Mouse (Mus musculus): Measurements from ENCODE around the gene Gatad2b. TPM values are rescaled to one million over a fixed set of nuclear protein-coding genes. Genes with fewer than 3 reads are reported as not detected.

Gatad2b gene
- polyA plus RNA-seq, 1 experiment from 2014 or later = 11.3 TPM

DNA sequence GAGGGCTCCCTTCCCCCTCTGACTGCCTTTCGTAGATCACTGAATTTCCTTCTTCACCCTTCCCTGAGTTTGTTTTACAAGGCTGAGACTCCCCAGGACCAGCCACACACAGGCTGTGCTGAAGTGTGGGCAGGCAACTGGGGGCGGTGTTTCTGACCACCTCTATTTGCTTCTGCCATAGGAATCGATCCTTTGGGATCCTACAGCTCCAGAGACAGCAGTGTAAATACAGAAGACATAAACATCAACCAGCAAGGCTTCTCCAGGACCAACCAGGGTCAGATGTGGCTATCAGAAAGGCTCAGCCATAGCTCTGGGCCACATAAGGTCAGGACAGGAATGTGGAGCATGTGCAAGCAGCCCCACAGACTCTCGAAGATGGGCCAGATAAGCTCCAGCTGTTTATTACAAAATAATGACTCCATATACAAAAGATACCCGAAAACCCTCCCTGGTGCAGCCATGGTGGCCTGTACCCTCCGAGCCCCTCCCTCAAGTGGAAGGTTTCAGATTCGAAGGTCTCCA is 91.9 kb downstream of the Gatad2b start:
- H3K27ac ChIP-seq (ENCODE audit: low read length) = peak overlapping the region; percentile 52; the same call in 1 of the 2 replicates
- no peaks in the 10 kb centered on the region for H3K27me3 ChIP-seq (ENCODE audit: insufficient read depth, low read length)
- ATAC-seq (ENCODE audit: low FRiP score, low TSS enrichment) = no peak
- no peak overlapping the region for H3K4me3 ChIP-seq (ENCODE audit: low read length)
- H3K36me3 ChIP-seq (ENCODE audit: insufficient read depth, low read length) = 0 out of 2 replicates have a peak, but pooled peaks cover 10% of the 10 kb centered on the region
- peaks cover 29% of the 10 kb centered on the region for H3K4me1 ChIP-seq (ENCODE audit: insufficient read depth, low read length)
- no peaks in the 10 kb centered on the region for H3K9me3 ChIP-seq (ENCODE audit: low read length)
- H3K9ac ChIP-seq (replicated peaks; ENCODE audit: low read length) = no peak overlapping the region
- 58% methylated on average over 7 of the region's 7 CpGs for WGBS
- no peak overlapping the region for H3K4me2 ChIP-seq (replicated peaks; ENCODE audit: low read depth, low read length)

DNA sequence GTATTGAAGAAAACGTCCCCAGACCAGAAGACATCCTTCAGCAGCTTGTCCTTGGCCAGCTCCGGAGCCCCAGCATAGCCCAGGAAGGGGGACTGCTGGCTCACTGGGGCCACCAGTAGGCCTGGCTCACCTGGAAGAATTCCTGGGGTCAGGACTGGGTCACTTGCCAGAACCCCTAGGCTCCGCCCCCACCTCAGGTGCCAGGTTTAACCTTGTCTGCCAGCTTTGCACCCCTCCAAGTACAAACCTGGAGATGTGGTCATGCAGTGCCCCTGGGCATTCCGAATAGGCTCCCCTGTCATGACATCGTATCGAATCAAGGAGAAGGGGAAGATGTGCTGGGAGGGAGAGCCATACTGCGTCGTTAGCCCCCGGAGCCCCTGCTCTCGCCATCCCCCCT is 93.8 kb downstream of the Gatad2b start:
- no peak overlapping the region for H3K4me2 ChIP-seq (replicated peaks; ENCODE audit: low read depth, low read length)
- H3K4me3 ChIP-seq (ENCODE audit: low read length) = no peak overlapping the region

DNA sequence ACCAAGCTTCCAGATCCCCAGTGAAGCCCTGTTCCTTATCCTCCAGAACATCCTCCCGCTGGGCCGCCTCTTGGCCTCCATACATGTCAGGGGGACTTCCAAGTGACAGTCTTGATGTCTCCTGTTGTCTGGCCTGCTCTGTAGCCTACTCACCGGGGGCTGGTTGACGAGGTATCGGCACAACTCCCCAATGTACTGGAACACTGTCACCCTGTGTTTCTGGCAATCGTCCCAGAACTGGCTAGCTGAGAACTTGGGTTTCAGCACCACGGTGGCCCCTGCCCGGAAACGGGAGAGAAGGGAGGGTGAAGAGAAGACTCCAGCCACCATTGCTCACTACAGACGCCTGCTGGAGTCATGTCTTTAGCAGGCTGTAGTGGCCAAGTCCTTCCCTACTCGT is 94.5 kb downstream of the Gatad2b start:
- 62% methylated on average over 11 of the region's 11 CpGs for WGBS
- peaks cover 40% of the 10 kb centered on the region for H3K4me1 ChIP-seq (ENCODE audit: insufficient read depth, low read length)
- H3K36me3 ChIP-seq (ENCODE audit: insufficient read depth, low read length) = peaks cover 22% of the 10 kb centered on the region
- no peak overlapping the region for H3K4me3 ChIP-seq (ENCODE audit: low read length)
- H3K4me2 ChIP-seq (replicated peaks; ENCODE audit: low read depth, low read length) = no peak overlapping the region
- H3K9me3 ChIP-seq (ENCODE audit: low read length) = no peaks in the 10 kb centered on the region
- H3K9ac ChIP-seq (replicated peaks; ENCODE audit: low read length) = no peak overlapping the region
- no peak overlapping the region for H3K27ac ChIP-seq (ENCODE audit: low read length)
- H3K27me3 ChIP-seq (ENCODE audit: insufficient read depth, low read length) = no peaks in the 10 kb centered on the region
- no peak for ATAC-seq (ENCODE audit: low FRiP score, low TSS enrichment)

More for the DNA sequence above, 93.8 kb downstream of the Gatad2b start:
- no peaks in the 10 kb centered on the region for H3K9me3 ChIP-seq (ENCODE audit: low read length)
- H3K36me3 ChIP-seq (ENCODE audit: insufficient read depth, low read length) = peaks cover 15% of the 10 kb centered on the region
- peaks cover 40% of the 10 kb centered on the region for H3K4me1 ChIP-seq (ENCODE audit: insufficient read depth, low read length)
- H3K27ac ChIP-seq (ENCODE audit: low read length) = no peak overlapping the region
- H3K27me3 ChIP-seq (ENCODE audit: insufficient read depth, low read length) = no peaks in the 10 kb centered on the region
- no peak for ATAC-seq (ENCODE audit: low FRiP score, low TSS enrichment)
- 92% methylated on average over 10 of the region's 10 CpGs for WGBS
- H3K9ac ChIP-seq (replicated peaks; ENCODE audit: low read length) = no peak overlapping the region

DNA sequence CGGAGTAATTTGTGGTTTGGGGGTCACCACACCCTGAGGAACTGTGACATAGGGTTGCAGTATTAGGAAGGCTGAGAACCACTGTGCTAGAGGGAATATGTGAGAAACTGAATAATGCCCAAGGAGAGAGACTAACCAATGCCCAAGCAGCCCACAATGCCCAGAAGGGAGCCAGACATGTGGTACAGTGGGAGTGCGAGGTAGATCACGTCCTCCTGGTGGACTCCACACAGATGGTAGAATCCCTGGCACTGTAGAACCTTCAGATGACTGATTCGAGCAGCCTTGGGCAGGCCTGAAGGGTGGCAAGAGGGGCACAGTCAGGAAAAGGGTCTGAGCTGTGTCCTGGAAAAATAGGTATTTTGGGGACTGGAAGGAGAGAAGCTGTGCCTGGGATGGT is 95.2 kb downstream of the Gatad2b start:
- Histone ChIP-seq H3K36me3 (ENCODE audit: insufficient read depth, low read length) (peaks cover 29% of the 10 kb centered on the region), H3K9me3 (ENCODE audit: low read length) (no peaks in the 10 kb centered on the region), H3K27me3 (ENCODE audit: insufficient read depth, low read length) (no peaks in the 10 kb centered on the region), H3K4me3 (ENCODE audit: low read length) (peak overlapping the region; percentile 71; the same call in 1 of the 2 replicates), H3K9ac (replicated peaks; ENCODE audit: low read length) (peak overlapping the region; percentile 81; the same call in 1 of the 2 replicates), H3K27ac (ENCODE audit: low read length) (no peak overlapping the region), H3K4me2 (replicated peaks; ENCODE audit: low read depth, low read length) (peak overlapping the region; percentile 97), H3K4me1 (ENCODE audit: insufficient read depth, low read length) (peaks cover 40% of the 10 kb centered on the region)
- no peak for ATAC-seq (ENCODE audit: low FRiP score, low TSS enrichment)
- WGBS = 79% methylated on average over 4 of the region's 4 CpGs

DNA sequence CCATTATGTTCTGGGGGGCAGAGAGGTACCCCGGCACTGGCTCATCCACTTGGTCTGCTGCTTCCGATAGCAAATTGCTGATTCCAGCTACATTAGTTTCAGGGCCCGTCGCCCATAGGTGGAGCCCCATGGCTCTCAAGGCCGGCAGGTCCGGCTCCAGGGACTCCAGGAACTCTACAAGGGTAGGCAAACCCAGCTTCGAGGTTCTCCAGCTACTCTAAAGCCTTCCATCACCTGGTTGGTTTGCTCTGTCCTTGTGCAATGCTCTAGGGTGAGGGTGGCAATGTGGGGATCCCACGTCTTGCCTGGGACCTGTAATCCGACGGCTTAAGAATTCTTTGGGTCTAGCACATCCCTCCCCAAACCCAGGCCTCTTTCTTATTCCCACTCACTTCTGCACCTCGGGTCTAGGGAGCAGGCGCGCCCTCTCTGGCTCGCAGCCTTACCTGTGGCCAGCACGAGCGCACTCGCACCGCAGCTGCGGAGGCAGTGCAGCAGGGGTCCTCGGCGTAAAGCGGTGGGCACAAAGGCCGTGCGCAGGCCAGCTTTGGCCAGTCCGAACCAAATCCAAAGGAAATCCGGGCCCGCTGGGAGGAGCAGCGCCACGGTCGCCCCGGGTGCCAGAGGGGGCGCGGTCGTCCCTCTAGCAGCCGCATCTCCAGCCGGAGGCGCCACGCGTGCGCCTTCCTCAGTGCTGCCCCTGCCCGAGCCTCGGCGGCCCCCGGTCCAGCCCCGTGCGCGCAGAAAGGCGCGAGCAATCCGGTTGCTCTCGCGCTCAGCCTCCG is 95.9 kb downstream of the Gatad2b start:
- WGBS = 3% methylated on average over 53 of the region's 53 CpGs
- Histone ChIP-seq H3K9ac (replicated peaks; ENCODE audit: low read length) (peak overlapping the region; percentile 81), H3K27me3 (ENCODE audit: insufficient read depth, low read length) (no peaks in the 10 kb centered on the region), H3K36me3 (ENCODE audit: insufficient read depth, low read length) (peaks cover 36% of the 10 kb centered on the region), H3K4me3 (ENCODE audit: low read length) (peak overlapping the region; percentile 71), H3K4me2 (replicated peaks; ENCODE audit: low read depth, low read length) (peak overlapping the region; percentile 97), H3K27ac (ENCODE audit: low read length) (peak overlapping the region; percentile 88), H3K9me3 (ENCODE audit: low read length) (no peaks in the 10 kb centered on the region), H3K4me1 (ENCODE audit: insufficient read depth, low read length) (peaks cover 40% of the 10 kb centered on the region)
- ATAC-seq (ENCODE audit: low FRiP score, low TSS enrichment) = peak; percentile 69

DNA sequence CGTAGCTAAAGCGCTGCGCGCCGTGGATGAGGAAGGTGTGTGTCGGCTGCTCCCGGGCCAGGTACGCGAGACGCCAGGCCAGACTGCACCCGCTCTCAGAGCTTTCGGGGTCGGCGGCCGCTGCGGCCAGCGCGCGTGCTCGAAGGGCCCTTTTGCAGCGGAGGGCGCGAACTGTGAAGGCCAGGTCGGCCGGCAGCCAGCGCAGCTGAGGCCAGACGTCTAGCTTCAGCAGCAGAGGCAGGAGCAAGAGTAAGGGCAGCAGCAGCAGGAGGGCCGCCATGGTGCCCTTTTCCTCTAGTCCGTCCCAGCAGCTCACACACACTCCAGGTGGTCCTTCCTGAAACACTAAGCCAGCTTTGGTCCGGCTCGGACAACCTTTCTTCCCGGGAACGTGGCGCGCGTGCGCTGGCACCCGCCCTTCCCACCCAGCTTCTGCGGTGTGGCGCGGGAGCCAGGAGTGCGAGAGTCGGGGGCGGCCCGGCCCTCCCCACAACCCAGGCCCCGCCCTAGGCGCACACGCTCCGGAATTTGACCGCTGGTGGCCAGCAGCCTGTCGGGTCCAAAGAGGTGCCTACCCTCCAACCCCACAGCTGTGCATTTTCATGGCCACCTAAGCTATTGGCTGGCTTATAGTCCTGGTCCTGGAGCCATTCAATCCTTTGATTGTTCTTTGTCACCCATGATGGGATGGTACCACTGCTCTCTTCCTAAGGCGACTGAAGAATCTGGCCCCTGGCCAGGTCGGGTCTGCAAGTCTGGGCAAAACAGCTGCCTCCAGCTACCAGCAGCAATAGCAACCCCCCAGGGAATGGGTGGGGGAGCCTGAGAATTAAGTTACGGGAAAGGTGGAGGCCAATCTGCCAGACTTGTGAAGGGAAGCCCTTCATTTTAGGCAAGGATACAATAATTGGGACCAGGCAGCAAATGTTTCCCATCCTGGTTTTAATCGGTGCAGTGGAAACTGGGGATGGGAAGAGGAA is 96.8 kb downstream of the Gatad2b start, which contains the start of gene Slc27a3:
TSS of gene Slc27a3 (minus strand) at position 428 of the 980 bp plus-strand sequence.
- peaks cover 38% of the 10 kb centered on the region for H3K4me1 ChIP-seq (ENCODE audit: insufficient read depth, low read length)

DNA sequence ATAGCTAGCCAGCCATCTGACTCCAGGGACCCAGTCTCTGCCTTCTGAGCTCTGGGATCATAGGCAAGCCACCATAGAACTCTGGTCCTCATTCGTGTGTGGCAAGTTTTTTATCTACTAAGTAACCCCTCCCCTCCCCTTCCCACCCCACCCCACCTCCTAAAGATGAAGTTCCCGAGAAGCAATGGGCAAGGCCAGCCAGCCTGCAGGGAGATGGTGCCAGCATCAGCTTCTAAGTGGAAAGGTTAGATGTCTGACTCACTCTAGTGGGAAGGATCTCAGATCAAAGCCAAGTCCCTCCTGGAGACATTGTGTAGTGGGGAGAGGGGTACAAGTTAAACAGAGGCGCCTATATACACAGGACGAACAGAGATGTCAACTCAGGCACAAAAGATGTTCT is 98.0 kb downstream of the Gatad2b start:
- no peak overlapping the region for H3K27ac ChIP-seq (ENCODE audit: low read length)
- H3K27me3 ChIP-seq (ENCODE audit: insufficient read depth, low read length) = no peaks in the 10 kb centered on the region
- 66% methylated on average over 4 of the region's 4 CpGs for WGBS
- no peak overlapping the region for H3K4me2 ChIP-seq (replicated peaks; ENCODE audit: low read depth, low read length)
- no peak overlapping the region for H3K9ac ChIP-seq (replicated peaks; ENCODE audit: low read length)
- peaks cover 33% of the 10 kb centered on the region for H3K4me1 ChIP-seq (ENCODE audit: insufficient read depth, low read length)
- no peaks in the 10 kb centered on the region for H3K9me3 ChIP-seq (ENCODE audit: low read length)
- H3K4me3 ChIP-seq (ENCODE audit: low read length) = no peak overlapping the region
- peaks cover 56% of the 10 kb centered on the region for H3K36me3 ChIP-seq (ENCODE audit: insufficient read depth, low read length)
- ATAC-seq (ENCODE audit: low FRiP score, low TSS enrichment) = no peak

More for the DNA sequence above, 96.8 kb downstream of the Gatad2b start, which contains the start of gene Slc27a3:
- Histone ChIP-seq H3K9me3 (ENCODE audit: low read length) (no peaks in the 10 kb centered on the region), H3K4me2 (replicated peaks; ENCODE audit: low read depth, low read length) (peak within 1 kb of the TSS; percentile 97), H3K9ac (replicated peaks; ENCODE audit: low read length) (peak within 1 kb of the TSS; percentile 81), H3K27me3 (ENCODE audit: insufficient read depth, low read length) (no peaks in the 10 kb centered on the region), H3K4me3 (ENCODE audit: low read length) (peak within 1 kb of the TSS; percentile 71), H3K36me3 (ENCODE audit: insufficient read depth, low read length) (peaks cover 44% of the 10 kb centered on the region), H3K27ac (ENCODE audit: low read length) (peak within 1 kb of the TSS; percentile 88)
- ATAC-seq (ENCODE audit: low FRiP score, low TSS enrichment) = peak; percentile 70
- under 1% methylated on average over 55 of the region's 55 CpGs for WGBS

DNA sequence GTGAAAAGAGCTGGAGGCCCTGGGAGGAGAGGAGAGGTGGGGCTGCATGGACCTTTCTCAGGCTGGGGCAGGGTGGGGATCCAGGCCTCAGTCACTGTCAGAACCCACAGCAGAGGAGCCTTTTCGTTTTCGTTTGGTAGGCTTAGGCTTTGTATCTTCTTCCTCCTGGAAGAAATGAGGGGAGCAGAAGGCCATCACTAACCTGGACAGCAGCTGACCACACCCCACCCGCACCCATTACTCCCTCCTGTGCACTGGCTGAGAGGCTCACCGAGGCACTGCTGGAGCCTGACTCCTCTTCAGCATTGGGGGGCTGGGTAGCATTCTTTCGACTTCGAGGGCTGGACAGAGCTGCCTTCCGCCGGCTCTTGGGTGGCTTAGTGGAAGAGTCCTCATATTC is 99.0 kb downstream of the Gatad2b start:
- Histone ChIP-seq H3K27me3 (ENCODE audit: insufficient read depth, low read length) (no peaks in the 10 kb centered on the region), H3K4me3 (ENCODE audit: low read length) (no peak overlapping the region), H3K36me3 (ENCODE audit: insufficient read depth, low read length) (peaks cover 54% of the 10 kb centered on the region), H3K9ac (replicated peaks; ENCODE audit: low read length) (no peak overlapping the region), H3K9me3 (ENCODE audit: low read length) (no peaks in the 10 kb centered on the region), H3K4me2 (replicated peaks; ENCODE audit: low read depth, low read length) (no peak overlapping the region), H3K27ac (ENCODE audit: low read length) (no peak overlapping the region), H3K4me1 (ENCODE audit: insufficient read depth, low read length) (peaks cover 32% of the 10 kb centered on the region)
- no peak for ATAC-seq (ENCODE audit: low FRiP score, low TSS enrichment)
- 88% methylated on average over 8 of the region's 8 CpGs for WGBS

DNA sequence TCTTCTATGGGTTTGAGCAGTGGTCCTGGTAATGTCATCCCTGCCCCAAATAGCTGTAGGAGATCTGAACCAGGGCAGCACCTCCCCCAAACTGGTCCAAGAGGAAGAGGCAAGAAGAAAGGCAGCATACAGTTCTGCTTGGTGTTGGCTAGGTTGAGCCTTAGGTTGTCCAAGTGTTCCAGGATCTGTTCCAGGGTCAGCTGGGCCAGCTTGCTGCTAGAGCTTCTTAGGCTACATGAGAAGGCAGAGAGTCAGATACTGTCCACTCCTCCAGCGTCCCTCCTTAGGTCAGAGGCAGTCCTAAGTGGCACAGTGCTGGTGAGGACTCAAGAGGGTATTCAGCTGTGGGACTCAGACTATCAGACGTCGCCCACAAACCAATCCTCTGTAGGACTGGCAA is 99.7 kb downstream of the Gatad2b start:
- Histone ChIP-seq H3K9ac (replicated peaks; ENCODE audit: low read length) (no peak overlapping the region), H3K9me3 (ENCODE audit: low read length) (no peaks in the 10 kb centered on the region), H3K36me3 (ENCODE audit: insufficient read depth, low read length) (peaks cover 54% of the 10 kb centered on the region), H3K4me2 (replicated peaks; ENCODE audit: low read depth, low read length) (no peak overlapping the region), H3K4me1 (ENCODE audit: insufficient read depth, low read length) (peaks cover 25% of the 10 kb centered on the region), H3K27ac (ENCODE audit: low read length) (no peak overlapping the region), H3K27me3 (ENCODE audit: insufficient read depth, low read length) (no peaks in the 10 kb centered on the region), H3K4me3 (ENCODE audit: low read length) (no peak overlapping the region)
- WGBS = 77% methylated on average over 3 of the region's 3 CpGs
- no peak for ATAC-seq (ENCODE audit: low FRiP score, low TSS enrichment)
